Mouse (Mus musculus) bone marrow macrophage, adult 2 months (primary cell): ENCODE results near the gene 6030458C11Rik. TPM values are rescaled to one million over a fixed set of nuclear protein-coding genes. Genes with fewer than 3 reads are reported as not detected.

ENCODE experiments used
- H3K27ac ChIP-seq: 2 replicates; pipeline ENCODE4 v1.5.1; 2012; ENCODE audit warnings: low read depth, low read length; ENCODE audit not compliant: insufficient read depth
- H3K4me1 ChIP-seq: 2 replicates; pipeline ENCODE4 v1.6.1; 2012; ENCODE audit warnings: low read length; ENCODE audit not compliant: control insufficient read depth, insufficient read depth
- H3K4me3 ChIP-seq: 2 replicates; pipeline ENCODE4 v1.5.1; 2012; ENCODE audit warnings: mild to moderate bottlenecking, low read length, moderate library complexity; ENCODE audit not compliant: insufficient read depth
- CTCF ChIP-seq: IDR thresholded peaks from 2 replicates; pipeline ENCODE4 v1.5.1; 2012; ENCODE audit warnings: low read depth, mild to moderate bottlenecking, low read length, moderate library complexity
- POLR2A ChIP-seq: IDR thresholded peaks from 2 replicates; pipeline ENCODE4 v1.6.1; 2012; ENCODE audit warnings: mild to moderate bottlenecking, low read depth, low read length, borderline replicate concordance
- polyA plus RNA-seq: library from polyadenylated mRNA; stranded (reverse); fragments of >200 nt; gene quantifications from 2 replicates; pipeline ENCODE4 v1.2.4, GENCODE M21; 2012; ENCODE audit not compliant: missing spikeins, insufficient read depth, insufficient read length

Gene 6030458C11Rik
- polyA plus RNA-seq = 17.6 and 18.6 TPM in 2 replicates

DNA sequence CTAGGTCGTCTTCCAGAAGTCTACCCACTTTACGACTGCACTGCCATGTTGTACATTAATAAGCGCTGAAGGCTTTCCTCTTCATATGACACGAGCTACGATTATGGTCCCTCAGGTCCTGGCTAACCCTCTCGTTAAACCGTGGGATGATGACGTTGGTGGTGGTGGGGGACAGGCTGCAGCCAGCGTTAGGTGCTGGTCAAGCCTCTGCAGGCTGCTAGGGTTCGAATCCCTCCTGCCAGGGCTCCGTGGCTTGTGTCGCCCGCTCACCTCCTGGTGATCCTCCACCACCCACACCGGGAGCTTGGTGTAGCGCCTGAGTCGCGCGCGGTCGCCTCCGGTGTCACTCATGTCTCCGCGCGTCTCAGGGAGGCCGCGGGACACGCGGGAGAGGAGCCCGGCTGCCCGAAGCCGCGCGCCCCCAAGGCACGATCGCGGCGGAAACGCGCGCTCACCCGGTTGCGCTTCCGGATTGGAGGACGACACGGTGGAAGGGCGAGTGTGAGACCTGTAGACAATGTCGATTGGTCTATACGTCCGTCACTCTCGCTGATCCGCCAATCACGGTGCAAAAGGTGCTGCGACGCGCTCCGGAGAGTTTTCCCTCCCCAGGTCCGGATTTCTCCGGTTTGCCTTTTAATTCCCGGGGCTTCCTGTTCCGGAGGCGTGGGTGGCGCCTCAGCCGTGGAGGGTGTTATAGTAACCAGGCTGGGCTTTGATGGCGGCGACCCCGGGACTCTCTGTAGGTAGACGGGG lies at the start of gene 6030458C11Rik, which contains the start of gene Drosha:
Gene 6030458C11Rik, minus strand, starts transcription at position 453 of the 756 bp plus-strand sequence.
Gene Drosha, plus strand, starts transcription at position 619 of the 756 bp plus-strand sequence.
- H3K4me1 ChIP-seq = peaks cover 19% of the 10 kb centered on the region
- peak within 1 kb of the TSS; percentile 76 for H3K4me3 ChIP-seq
- TF ChIP-seq POLR2A = no peak
- TF ChIP-seq CTCF = no peak
- peak within 1 kb of the TSS; percentile 44; the same call in 1 of the 2 replicates for H3K27ac ChIP-seq

DNA sequence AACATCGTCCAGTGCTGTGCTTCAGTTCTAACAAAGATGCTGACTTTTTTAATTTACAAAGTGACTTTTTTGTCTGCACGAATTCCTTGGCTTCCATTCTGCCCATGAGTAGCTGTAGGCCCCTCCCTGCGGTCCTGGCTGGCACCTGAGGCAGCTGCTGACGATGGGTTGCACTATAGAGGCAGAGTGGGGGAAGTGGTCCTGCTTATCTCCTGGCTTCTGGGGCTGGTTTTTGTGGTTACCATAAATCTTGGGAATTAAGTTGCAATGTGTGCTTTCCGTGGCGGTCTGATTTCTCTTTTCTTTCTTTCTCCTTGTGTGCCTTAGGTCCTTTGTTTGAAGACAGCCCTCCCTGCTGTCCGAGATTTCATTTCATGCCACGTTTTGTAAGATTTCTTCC lies 42.8 kb upstream of the 6030458C11Rik start:
- H3K4me3 ChIP-seq = no peak overlapping the region
- H3K4me1 ChIP-seq = peaks cover 14% of the 10 kb centered on the region
- TF ChIP-seq CTCF (no peak), POLR2A (no peak)
- H3K27ac ChIP-seq = no peak overlapping the region

GRCm38 (mm10) chr15:12865595-12866314 lies 41.3 kb upstream of the 6030458C11Rik start:
- Histone ChIP-seq H3K27ac (peak overlapping the region; percentile 65), H3K4me1 (peaks cover 14% of the 10 kb centered on the region), H3K4me3 (no peak overlapping the region)
- TF ChIP-seq CTCF = no peak
- TF ChIP-seq POLR2A = no peak

GRCm38 (mm10) chr15:12863669-12864068 lies 39.2 kb upstream of the 6030458C11Rik start:
- peaks cover 14% of the 10 kb centered on the region for H3K4me1 ChIP-seq
- no peak overlapping the region for H3K27ac ChIP-seq
- TF ChIP-seq CTCF (no peak), POLR2A (no peak)
- H3K4me3 ChIP-seq = no peak overlapping the region

DNA sequence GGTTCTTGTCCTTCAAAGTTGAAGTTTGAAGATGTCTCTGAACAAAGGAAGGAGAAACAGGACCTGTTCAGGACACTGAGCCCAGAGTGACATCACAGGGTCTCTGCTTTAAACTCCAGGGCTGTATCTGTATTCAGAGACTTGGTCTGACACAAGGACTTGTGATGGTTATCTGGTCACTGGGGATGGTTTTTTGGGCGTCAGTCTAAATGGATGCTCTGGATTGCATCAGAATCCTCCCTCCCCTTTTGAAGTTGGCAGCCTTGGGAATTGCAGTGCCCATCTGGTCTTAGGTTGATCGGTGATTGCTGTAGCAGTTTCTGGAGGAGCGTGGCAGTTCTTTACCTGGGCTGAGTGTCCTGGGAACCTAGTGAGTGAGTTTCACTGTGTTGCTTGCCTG lies 37.6 kb upstream of the 6030458C11Rik start:
- Histone ChIP-seq H3K4me1 (peaks cover 14% of the 10 kb centered on the region), H3K27ac (no peak overlapping the region), H3K4me3 (no peak overlapping the region)
- TF ChIP-seq POLR2A (no peak), CTCF (no peak)

- TF ChIP-seq CTCF = no peak
- TF ChIP-seq POLR2A = no peak
- Histone ChIP-seq H3K4me1 (no peaks in the 10 kb centered on the region), H3K27ac (no peak overlapping the region), H3K4me3 (no peak overlapping the region)
Measured at GRCm38 (mm10) chr15:12858645-12859044, 34.2 kb upstream of the 6030458C11Rik start.

- TF ChIP-seq CTCF (no peak), POLR2A (no peak)
- Histone ChIP-seq H3K27ac (no peak overlapping the region), H3K4me3 (no peak overlapping the region), H3K4me1 (no peaks in the 10 kb centered on the region)
Measured at GRCm38 (mm10) chr15:12857840-12858516, 33.5 kb upstream of the 6030458C11Rik start.

DNA sequence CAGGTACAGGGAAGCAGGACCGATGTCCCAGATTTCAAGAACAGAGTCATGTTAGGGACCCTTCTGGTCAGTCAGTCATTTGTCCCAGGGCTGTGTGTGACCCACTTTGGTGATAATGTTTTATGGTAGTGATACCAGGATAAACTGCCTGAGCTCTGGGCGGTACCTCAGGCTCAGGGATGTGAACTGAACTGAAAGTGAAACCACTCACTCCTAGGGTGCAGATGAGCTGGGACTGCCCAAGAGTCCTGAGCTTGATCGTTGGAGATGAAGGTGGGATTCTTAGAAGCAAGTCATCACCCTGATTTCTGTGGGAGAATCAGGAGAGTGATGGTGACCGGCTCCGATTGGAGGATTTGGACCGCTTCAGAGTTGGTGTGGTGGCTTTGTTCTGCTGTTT lies 32.3 kb upstream of the 6030458C11Rik start:
- TF ChIP-seq POLR2A (no peak), CTCF (no peak)
- H3K27ac ChIP-seq = no peak overlapping the region
- no peaks in the 10 kb centered on the region for H3K4me1 ChIP-seq
- H3K4me3 ChIP-seq = no peak overlapping the region

GRCm38 (mm10) chr15:12853471-12853870 lies 29.0 kb upstream of the 6030458C11Rik start:
- Histone ChIP-seq H3K27ac (no peak overlapping the region), H3K4me3 (no peak overlapping the region), H3K4me1 (no peaks in the 10 kb centered on the region)
- no peak for TF ChIP-seq CTCF
- TF ChIP-seq POLR2A = no peak
